Comparison of ENCODE assay signal across 10 mouse cellular contexts in genomic region chr13:9636505-9636904, GRCm38 (mm10).
DNase-seq lines count a peak whose midpoint lies in the region; ATAC-seq and TF ChIP-seq lines count a peak whose summit lies in the region.
"Had no signal": no experiment of that assay in that cellular context is flagged by ENCODE, and none has a peak within 500 bp of the region (broad histone marks: within the 10 kb centered on the region; RNA-seq: fewer than 3 reads in every experiment).

No protein-coding gene starts in this region.

- TF ChIP-seq CTCF in stomach, postnatal 0 days (IDR thresholded peaks at IDR 0.05; ENCODE audit: low read depth): peak; percentile 73

- no peaks in the 10 kb centered on the region for H3K36me3 ChIP-seq in kidney, embryonic 15.5 days
- H3K36me3 ChIP-seq in lung, embryonic 16.5 days (ENCODE audit: control insufficient read depth, insufficient read depth, low read length): no peaks in the 10 kb centered on the region
- no peaks in the 10 kb centered on the region for H3K36me3 ChIP-seq in stomach, postnatal 0 days (ENCODE audit: control insufficient read depth, insufficient read depth, low read length)
- H3K36me3 ChIP-seq: lung, embryonic 15.5 days had no signal

- H3K9ac ChIP-seq in kidney, embryonic 15.5 days: no peak overlapping the region
- H3K9ac ChIP-seq in lung, embryonic 16.5 days (ENCODE audit: low read length): no peak overlapping the region
- no peak overlapping the region for H3K9ac ChIP-seq in stomach, postnatal 0 days (ENCODE audit: low read length)
- H3K9ac ChIP-seq: embryonic facial prominence, embryonic 15.5 days; lung, embryonic 15.5 days had no signal

- ATAC-seq in kidney, embryonic 15.5 days (replicated peaks; ENCODE audit: low FRiP score): no peak
- ATAC-seq in granulocyte monocyte progenitor cell, adult 5-6 weeks (replicated peaks; ENCODE audit: poor library complexity, severe bottlenecking): peak; percentile 74
- ATAC-seq in lung, embryonic 16.5 days (ENCODE audit: low read depth): peak; percentile 67; the same call in 1 of the 2 replicates
- 0 out of 2 replicates have a peak, but pooled peaks have one; percentile 63 for ATAC-seq in stomach, postnatal 0 days (ENCODE audit: low FRiP score, low TSS enrichment)

- H3K27me3 ChIP-seq in kidney, embryonic 15.5 days: no peaks in the 10 kb centered on the region
- no peaks in the 10 kb centered on the region for H3K27me3 ChIP-seq in lung, embryonic 16.5 days (ENCODE audit: control insufficient read depth, insufficient read depth, low read depth, low read length)
- H3K27me3 ChIP-seq in stomach, postnatal 0 days (ENCODE audit: control insufficient read depth, insufficient read depth, low read length): no peaks in the 10 kb centered on the region
- H3K27me3 ChIP-seq: embryonic facial prominence, embryonic 15.5 days; lung, embryonic 15.5 days had no signal

- H3K4me1 ChIP-seq in kidney, embryonic 15.5 days: no peaks in the 10 kb centered on the region
- H3K4me1 ChIP-seq in lung, embryonic 16.5 days (replicated peaks; ENCODE audit: control insufficient read depth, insufficient read depth, low read length): no peaks in the 10 kb centered on the region
- H3K4me1 ChIP-seq in stomach, postnatal 0 days (replicated peaks; ENCODE audit: control insufficient read depth, insufficient read depth): no peaks in the 10 kb centered on the region
- H3K4me1 ChIP-seq: embryonic facial prominence, embryonic 15.5 days; lung, embryonic 15.5 days had no signal

- DNase-seq in kidney, adult 9 months: peak; percentile 45
- DNase-seq in ES-CJ7 (ENCODE audit: low read depth, low spot score): peak; percentile 68
- DNase-seq in cerebellum, adult 11 months: peak; percentile 4
- peak; percentile 37 for DNase-seq in stomach, postnatal 0 days (ENCODE audit: low spot score)
- DNase-seq in right cerebral cortex, adult 18-20 months: no peak

- no peak overlapping the region for H3K27ac ChIP-seq in kidney, embryonic 15.5 days
- H3K27ac ChIP-seq in lung, embryonic 16.5 days (ENCODE audit: low read length): no peak overlapping the region
- no peak overlapping the region for H3K27ac ChIP-seq in stomach, postnatal 0 days (replicated peaks)
- H3K27ac ChIP-seq: embryonic facial prominence, embryonic 15.5 days; lung, embryonic 15.5 days had no signal

- no peak for TF ChIP-seq EP300 in stomach, postnatal 0 days (optimal IDR thresholded peaks at IDR 0.05)

- no peak overlapping the region for H3K4me2 ChIP-seq in kidney, embryonic 15.5 days
- no peak overlapping the region for H3K4me2 ChIP-seq in lung, embryonic 16.5 days (ENCODE audit: low read depth, low read length)
- no peak overlapping the region for H3K4me2 ChIP-seq in stomach, postnatal 0 days (replicated peaks; ENCODE audit: low read depth)
- H3K4me2 ChIP-seq: embryonic facial prominence, embryonic 15.5 days; lung, embryonic 15.5 days had no signal

- H3K9me3 ChIP-seq in kidney, embryonic 15.5 days (replicated peaks): no peaks in the 10 kb centered on the region
- H3K9me3 ChIP-seq in lung, embryonic 16.5 days (ENCODE audit: control insufficient read depth, low read length): no peaks in the 10 kb centered on the region
- no peaks in the 10 kb centered on the region for H3K9me3 ChIP-seq in stomach, postnatal 0 days (ENCODE audit: control insufficient read depth, low read length)
- H3K9me3 ChIP-seq: embryonic facial prominence, embryonic 15.5 days; lung, embryonic 15.5 days had no signal

- 60% methylated on average over 4 of the region's 4 CpGs for WGBS in kidney, embryonic 15.5 days
- WGBS in lung, embryonic 16.5 days: 49% methylated on average over 4 of the region's 4 CpGs
- 51% methylated on average over 4 of the region's 4 CpGs for WGBS in stomach, postnatal 0 days

- H3K4me3 ChIP-seq in kidney, embryonic 15.5 days (replicated peaks): no peak overlapping the region
- H3K4me3 ChIP-seq in lung, embryonic 16.5 days (ENCODE audit: low read length): no peak overlapping the region
- no peak overlapping the region for H3K4me3 ChIP-seq in stomach, postnatal 0 days (ENCODE audit: low read depth, low read length)
- H3K4me3 ChIP-seq: embryonic facial prominence, embryonic 15.5 days; lung, embryonic 15.5 days had no signal
